Mouse (Mus musculus): ENCODE results near the gene Tmsb15b1. TPM values are rescaled to one million over a fixed set of nuclear protein-coding genes. Genes with fewer than 3 reads are reported as not detected.
A peak's percentile ranks its signal among the peaks of the same experiment; 100 is the strongest.
"Not testable (repeated sequence)": the region's sequence is repeated elsewhere in the genome, so short reads cannot be mapped to it uniquely, and the experiment has no call there.

Tmsb15b1 gene
- polyA plus RNA-seq (2012; ENCODE audit: insufficient read depth, insufficient read length, missing spikeins), result 6.8 and 12.3 TPM in 2 replicates

DNA sequence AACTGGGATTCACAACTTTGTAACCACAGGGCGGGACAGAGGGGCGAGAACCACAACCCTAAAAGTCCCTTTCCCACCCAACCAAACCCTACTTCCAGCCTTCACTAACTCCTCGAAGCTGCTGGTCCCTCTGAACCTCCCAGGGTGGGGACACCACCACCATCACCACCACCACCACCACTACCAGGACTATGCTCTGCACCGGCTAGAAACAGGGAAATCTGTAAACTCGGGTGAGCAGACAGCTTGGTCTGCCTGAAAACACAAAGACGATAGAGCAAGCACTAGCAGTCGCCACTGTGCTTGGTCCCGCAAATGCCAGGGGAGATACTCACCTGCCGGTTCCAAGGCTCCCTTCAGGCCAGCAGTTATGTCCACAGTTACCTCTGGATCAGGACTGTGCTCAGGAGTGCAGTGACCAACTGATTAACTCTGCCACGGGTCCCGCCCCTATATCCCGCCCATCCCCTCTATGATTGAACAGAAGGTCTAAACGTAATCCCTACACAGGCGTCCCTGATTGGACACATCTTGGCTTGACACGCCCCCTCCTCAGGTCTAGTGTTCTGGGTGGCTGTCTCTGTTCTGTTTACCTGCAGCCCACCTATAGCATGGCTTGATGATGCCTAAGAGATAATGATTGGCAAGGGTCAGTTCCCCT, at the start of gene Tmsb15b1, which contains the start of gene Tmsb15l:
TSS of gene Tmsb15b1 (minus strand) at position 451 of the 661 bp plus-strand sequence.
TSS of gene Tmsb15l (minus strand) at position 446 of the 661 bp plus-strand sequence.
- Histone ChIP-seq H3K27ac (replicated peaks; ENCODE audit: low read depth, low read length) (no peak within 1 kb of the TSS), H3K4me1 (ENCODE audit: control insufficient read depth, insufficient read depth, insufficient read length, low read length) (no peaks in the 10 kb centered on the region), H3K4me3 (ENCODE audit: insufficient read depth, low read depth, low read length) (peak within 1 kb of the TSS; percentile 53)

DNA sequence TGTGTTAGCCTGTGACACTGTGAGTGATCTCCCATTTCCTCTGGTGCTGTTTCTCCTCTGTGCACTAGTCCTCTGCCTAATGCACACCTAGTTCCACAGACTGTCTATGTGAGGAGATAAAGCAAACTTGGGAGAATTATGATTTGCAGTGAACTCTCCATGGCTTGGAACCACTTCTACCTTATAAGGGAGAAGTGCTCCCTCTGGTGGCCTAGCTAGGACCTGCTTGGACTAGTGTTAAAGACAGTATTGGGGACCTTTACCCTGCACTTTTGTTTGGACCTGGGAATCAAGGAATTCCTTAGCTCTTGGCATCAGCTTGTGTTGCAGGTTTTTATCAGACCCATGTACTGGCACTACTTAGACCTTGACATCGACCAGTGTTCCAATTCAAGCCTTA, 42.6 kb upstream of the Tmsb15b1 start:
- no peak overlapping the region for H3K27ac ChIP-seq (replicated peaks; ENCODE audit: low read depth, low read length)
- H3K4me3 ChIP-seq (ENCODE audit: insufficient read depth, low read depth, low read length), result no peak overlapping the region
- no peaks in the 10 kb centered on the region; the same call in 1 of the 2 replicates for H3K4me1 ChIP-seq (ENCODE audit: control insufficient read depth, insufficient read depth, insufficient read length, low read length)

DNA sequence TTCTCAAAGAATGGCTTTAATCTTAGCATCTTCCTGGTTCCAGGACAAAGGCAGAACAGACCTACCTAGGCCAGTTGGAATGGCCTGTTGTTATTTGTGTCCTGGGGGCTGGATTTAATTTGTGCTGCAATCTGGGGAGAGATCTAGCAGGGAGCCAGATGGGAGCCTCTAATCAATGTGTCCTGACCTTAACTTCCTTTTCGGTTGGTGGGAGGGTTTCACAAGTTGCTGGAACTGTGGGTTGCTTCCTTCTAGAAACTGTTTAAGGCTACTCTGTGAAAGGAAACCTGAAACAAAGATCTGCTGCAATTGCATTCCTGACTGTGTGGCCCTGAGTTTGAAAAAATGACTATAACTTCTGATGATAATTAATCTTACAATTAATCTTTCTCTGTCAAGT, 41.0 kb upstream of the Tmsb15b1 start:
- Histone ChIP-seq H3K27ac (replicated peaks; ENCODE audit: low read depth, low read length) (no peak overlapping the region), H3K4me1 (ENCODE audit: control insufficient read depth, insufficient read depth, insufficient read length, low read length) (no peaks in the 10 kb centered on the region; the same call in 1 of the 2 replicates), H3K4me3 (ENCODE audit: insufficient read depth, low read depth, low read length) (no peak overlapping the region)

DNA sequence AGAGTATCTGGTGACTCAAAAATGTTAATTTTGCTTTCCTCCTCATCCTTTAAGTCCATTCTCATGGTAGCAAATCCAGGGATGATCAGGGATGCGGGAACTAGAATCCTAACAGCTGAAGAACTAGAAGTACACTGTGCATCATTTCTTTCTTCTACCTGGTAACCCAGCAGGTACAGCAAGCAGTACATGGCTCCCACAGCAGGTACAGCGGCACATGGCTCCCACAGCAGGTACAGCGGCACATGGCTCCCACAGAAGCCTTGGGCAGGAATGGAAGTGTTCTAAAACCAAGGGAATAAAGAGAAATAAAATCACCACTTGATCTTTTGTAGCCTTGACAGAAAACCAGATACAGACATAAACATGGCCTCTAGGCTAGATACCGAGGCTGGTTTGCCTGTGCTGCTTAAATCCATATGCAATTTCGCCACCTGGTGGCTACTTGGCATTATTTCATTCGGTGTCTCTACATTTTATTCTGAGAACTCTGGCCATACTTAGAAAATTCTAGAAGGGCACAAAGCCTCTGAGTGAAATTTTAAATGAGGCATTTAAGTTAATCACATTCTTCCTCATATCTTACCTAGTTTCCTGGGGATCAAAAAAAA, 38.5 kb upstream of the Tmsb15b1 start:
- no peaks in the 10 kb centered on the region; the same call in 1 of the 2 replicates for H3K4me1 ChIP-seq (ENCODE audit: control insufficient read depth, insufficient read depth, insufficient read length, low read length)
- no peak overlapping the region for H3K4me3 ChIP-seq (ENCODE audit: insufficient read depth, low read depth, low read length)
- H3K27ac ChIP-seq (replicated peaks; ENCODE audit: low read depth, low read length), result no peak overlapping the region

DNA sequence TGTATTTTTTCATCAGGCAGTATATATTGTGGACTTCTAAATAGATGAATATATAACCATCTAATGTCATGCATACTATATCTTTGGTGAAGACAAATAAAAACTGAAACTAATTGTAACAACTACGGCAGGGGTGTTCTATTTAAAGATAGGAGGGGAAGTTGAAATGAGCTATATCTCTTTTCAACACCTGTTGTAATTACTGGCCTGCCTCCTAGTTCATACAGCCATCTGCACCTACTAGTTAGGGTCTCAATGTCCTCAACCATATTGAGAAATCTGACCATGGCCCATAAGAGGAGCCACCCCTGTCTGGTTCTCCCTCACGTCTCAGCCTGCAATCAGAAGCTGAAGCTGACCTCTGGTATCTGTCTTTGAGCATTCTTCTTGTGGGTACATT, 19.6 kb upstream of the Tmsb15b1 start:
- H3K4me3 ChIP-seq (ENCODE audit: insufficient read depth, low read depth, low read length), result no peak overlapping the region
- no peaks in the 10 kb centered on the region for H3K4me1 ChIP-seq (ENCODE audit: control insufficient read depth, insufficient read depth, insufficient read length, low read length)
- H3K27ac ChIP-seq (replicated peaks; ENCODE audit: low read depth, low read length), result no peak overlapping the region

DNA sequence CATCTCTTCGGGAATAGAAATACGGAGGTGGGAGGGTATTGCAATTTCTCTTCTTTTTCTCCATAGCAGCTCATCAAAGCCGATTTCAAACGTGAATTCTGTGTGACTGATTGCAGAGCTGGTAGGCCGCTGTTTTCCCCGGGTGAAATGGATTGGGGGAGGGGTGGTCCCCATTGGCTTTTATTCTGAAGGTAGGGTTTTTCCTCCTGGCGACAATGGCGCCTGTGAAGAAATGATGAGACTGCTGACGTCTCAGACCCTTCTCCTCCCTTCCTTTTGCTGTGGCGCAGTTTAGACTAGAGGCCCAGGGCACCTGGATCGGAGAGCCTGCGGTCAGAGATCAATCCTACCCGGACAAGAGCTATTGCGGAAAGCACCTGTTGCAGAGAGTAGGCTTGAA, 17.0 kb upstream of the Tmsb15b1 start:
- no peak overlapping the region for H3K27ac ChIP-seq (replicated peaks; ENCODE audit: low read depth, low read length)
- no peaks in the 10 kb centered on the region for H3K4me1 ChIP-seq (ENCODE audit: control insufficient read depth, insufficient read depth, insufficient read length, low read length)
- no peak overlapping the region for H3K4me3 ChIP-seq (ENCODE audit: insufficient read depth, low read depth, low read length)

DNA sequence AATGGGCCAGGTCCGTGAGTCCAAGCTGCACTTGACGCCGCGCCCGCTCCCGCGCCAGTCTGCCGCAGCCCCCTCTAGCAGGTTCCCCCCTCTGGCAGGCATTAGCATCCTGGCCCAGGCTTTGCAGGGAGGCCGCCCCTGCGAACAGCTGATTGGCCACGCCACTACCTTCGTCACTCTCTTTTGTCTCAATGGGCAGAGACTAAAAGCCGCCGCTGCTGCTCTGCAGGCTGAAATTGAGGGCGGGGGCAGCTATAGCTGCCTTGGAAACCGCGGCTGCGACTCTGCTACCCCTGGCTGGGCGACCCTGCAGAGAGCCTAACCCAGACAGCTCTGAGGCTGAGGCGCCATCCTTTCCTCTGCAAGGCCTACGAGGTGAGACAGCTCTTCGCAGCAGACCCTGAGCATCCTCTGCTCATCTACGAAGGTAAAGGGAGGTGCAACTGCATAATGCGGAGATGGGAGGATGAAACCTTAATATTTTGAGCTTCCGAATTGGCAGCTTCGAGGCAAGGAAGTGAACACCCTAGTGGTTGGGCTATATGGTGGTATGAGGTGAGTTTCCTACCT, 16.4 kb upstream of the Tmsb15b1 start, which contains the start of gene Zcchc18:
TSS of gene Zcchc18 (plus strand) at position 178 of the 570 bp plus-strand sequence.
- peak within 1 kb of the TSS; percentile 31 for H3K4me3 ChIP-seq (ENCODE audit: insufficient read depth, low read depth, low read length)
- no peaks in the 10 kb centered on the region for H3K4me1 ChIP-seq (ENCODE audit: control insufficient read depth, insufficient read depth, insufficient read length, low read length)
- no peak within 1 kb of the TSS for H3K27ac ChIP-seq (replicated peaks; ENCODE audit: low read depth, low read length)

DNA sequence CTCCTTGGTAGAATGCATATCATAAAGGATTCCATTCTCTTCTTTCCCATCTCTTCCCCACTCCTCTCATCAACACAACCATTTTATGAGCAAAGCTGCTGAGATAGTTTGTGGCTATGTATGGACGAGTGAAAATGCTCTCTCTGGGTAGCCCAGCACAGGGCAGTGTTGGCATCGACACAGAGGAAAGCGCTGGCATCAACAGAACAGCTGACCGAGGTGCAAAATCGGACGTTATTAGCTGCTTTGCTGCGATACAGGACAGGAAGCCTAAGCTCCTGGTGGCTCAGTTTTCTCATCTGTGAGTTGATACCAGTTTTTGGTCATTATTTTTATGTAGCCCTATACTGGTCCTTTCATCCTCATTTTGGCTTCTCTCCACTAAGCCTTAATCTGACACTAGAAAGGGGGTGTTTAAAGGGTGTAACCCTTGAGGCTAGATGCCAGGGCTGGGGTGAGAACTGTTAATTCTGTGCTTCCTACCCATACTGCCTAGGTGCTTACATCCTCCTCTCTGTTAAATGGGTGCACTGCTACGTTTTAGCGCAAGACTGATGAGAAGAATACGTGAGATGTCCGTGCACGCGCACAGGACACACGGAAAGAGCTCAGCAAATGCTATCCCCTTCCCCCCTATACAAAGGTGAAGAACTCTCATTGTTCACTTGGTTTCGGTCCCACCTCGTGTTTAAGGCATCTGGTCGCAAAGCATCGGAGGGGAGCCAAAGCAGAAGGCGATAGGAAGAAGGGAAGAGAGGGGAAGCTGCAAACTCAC, 15.7 kb upstream of the Tmsb15b1 start:
- Histone ChIP-seq H3K4me1 (ENCODE audit: control insufficient read depth, insufficient read depth, insufficient read length, low read length) (no peaks in the 10 kb centered on the region), H3K27ac (replicated peaks; ENCODE audit: low read depth, low read length) (no peak overlapping the region), H3K4me3 (ENCODE audit: insufficient read depth, low read depth, low read length) (peak overlapping the region; percentile 31)

DNA sequence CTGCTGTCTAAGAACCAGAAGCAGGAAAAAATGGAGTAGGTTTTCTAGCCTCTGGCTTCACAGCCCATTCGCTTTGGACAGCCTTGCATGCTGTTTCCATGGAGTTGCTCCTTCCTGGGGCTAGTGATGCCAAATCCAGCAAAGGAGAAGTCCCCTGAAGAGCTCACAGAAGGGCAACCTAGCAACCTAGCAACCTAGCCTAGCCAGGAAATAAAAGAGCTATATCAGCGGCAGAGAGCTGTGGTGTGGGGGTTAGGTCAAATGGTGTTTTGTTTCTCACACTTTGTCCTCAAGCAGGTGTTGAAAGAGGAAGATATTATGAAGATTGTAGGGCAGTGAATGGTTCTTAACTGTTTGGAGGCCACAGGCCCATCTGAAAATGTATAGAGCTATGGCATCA, 14.6 kb upstream of the Tmsb15b1 start:
- Histone ChIP-seq H3K27ac (replicated peaks; ENCODE audit: low read depth, low read length) (no peak overlapping the region), H3K4me3 (ENCODE audit: insufficient read depth, low read depth, low read length) (no peak overlapping the region), H3K4me1 (ENCODE audit: control insufficient read depth, insufficient read depth, insufficient read length, low read length) (no peaks in the 10 kb centered on the region)

DNA sequence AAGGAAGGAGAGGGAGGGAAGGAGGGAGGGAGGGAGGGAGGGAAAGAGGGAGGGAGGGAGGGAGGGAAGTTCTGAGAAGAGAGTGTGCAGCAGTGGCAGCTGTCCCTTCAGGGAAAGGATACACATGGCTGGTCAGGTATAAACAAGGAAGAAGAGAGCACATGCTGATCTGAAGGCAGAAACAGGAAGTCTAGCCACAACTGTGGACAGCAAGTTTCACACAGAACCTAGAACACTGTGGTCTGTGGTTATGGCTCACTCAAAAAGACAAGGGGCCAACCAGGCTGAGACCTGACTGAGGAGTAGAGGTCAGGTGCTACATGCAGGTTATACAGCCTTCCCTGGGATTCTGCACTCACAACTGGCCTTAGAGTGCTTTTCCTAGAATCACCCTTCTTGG, 9.4 kb upstream of the Tmsb15b1 start:
- Histone ChIP-seq H3K27ac (replicated peaks; ENCODE audit: low read depth, low read length) (no peak overlapping the region), H3K4me1 (ENCODE audit: control insufficient read depth, insufficient read depth, insufficient read length, low read length) (no peaks in the 10 kb centered on the region), H3K4me3 (ENCODE audit: insufficient read depth, low read depth, low read length) (no peak overlapping the region)

DNA sequence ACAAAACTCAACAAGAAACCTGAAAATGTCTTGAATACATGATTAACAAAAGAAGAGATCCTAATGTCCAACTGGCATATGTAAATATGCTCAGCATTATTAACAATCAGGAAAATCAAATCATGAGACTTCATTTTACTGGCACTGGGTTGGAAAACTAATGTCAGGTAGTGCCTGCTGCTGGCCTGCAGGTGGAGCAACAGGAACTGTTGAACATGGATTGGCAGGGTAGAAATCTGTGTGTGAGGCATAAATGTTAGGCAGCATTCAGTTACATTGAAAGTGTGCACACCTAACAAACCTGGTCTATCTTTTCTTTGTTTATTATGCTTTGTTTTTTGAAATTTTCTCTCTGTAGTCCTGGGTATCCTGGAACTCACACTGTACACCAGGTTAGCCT, 1.9 kb upstream of the Tmsb15b1 start:
- Histone ChIP-seq H3K4me1 (ENCODE audit: control insufficient read depth, insufficient read depth, insufficient read length, low read length) (no peaks in the 10 kb centered on the region), H3K27ac (replicated peaks; ENCODE audit: low read depth, low read length) (no peak overlapping the region), H3K4me3 (ENCODE audit: insufficient read depth, low read depth, low read length) (no peak overlapping the region)

DNA sequence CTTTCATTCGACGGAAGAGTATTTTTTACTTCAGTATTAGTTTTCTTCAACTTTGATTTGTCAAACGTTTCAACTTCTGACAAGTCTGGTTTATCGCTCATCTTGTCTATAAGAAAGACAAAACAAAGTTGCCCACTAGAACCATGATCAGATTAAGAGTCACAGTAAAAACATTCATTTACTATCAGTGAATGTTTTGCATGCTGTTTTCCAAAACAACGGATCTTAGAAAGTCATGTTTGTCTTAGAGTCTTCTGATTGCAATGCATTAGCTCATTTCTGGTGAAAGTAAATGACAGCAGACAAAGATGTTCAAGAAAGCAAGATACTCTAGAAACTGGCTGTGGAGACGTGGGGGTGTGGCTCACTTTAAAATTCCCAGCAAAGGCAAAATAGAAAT, 1.3 kb downstream of the Tmsb15b1 start, which contains the start of gene Tmsb15b2:
TSS of gene Tmsb15b2 (minus strand) at position 101 of the 400 bp plus-strand sequence.
- not testable (repeated sequence) for H3K4me1 ChIP-seq (ENCODE audit: control insufficient read depth, insufficient read depth, insufficient read length, low read length)
- H3K4me3 ChIP-seq (ENCODE audit: insufficient read depth, low read depth, low read length), result peak within 1 kb of the TSS; percentile 53

DNA sequence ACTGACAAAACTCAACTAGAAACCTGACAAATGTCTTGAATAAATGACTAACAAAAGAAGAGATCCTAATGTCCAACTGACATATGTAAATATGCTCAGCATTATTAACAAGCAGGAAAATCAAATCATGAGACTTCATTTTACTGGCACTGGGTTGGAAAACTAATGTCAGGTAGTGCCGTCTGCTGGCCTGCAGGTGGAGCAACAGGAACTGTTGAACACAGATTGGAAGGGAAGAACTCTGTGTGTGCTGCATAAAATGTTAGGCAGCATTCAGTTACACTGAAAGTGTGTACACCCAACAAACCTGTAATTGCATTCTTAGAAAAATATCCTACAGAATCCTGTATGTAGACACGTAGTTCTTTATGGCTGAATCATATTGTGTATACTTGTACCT, 17.0 kb downstream of the Tmsb15b1 start:
- no peaks in the 10 kb centered on the region for H3K4me1 ChIP-seq (ENCODE audit: control insufficient read depth, insufficient read depth, insufficient read length, low read length)
- no peak overlapping the region for H3K4me3 ChIP-seq (ENCODE audit: insufficient read depth, low read depth, low read length)
- H3K27ac ChIP-seq (replicated peaks; ENCODE audit: low read depth, low read length), result no peak overlapping the region

More for the DNA sequence above, 1.3 kb downstream of the Tmsb15b1 start, which contains the start of gene Tmsb15b2:
- not testable (repeated sequence) for H3K27ac ChIP-seq (replicated peaks; ENCODE audit: low read depth, low read length)

DNA sequence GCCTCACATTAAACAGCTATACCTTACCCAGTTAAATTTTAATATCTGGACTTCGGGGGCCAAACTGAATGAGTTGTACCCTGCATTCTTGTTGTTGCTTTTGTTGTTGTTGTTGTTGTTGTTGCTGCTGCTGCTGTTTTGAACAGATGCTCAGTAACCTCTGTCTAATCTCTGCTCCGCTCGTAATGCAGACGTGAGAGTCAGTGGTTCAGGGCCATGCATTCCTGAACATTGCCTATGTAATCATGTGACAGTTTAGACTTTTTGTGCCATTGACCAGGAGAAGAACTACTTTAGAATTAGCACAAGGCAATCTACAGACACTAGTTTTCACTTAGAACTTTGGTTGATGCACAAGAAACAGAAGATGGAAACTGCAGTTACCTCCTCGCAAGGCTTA, 18.4 kb downstream of the Tmsb15b1 start:
- not testable (repeated sequence) for H3K4me3 ChIP-seq (ENCODE audit: insufficient read depth, low read depth, low read length); H3K4me1 ChIP-seq (ENCODE audit: control insufficient read depth, insufficient read depth, insufficient read length, low read length); H3K27ac ChIP-seq (replicated peaks; ENCODE audit: low read depth, low read length)

Measured in brown adipose tissue, adult 24 weeks (tissue).